Mouse (Mus musculus) hindbrain, embryonic 10.5 days (tissue): Measurements from ENCODE around the gene Nos3. TPM values are rescaled to one million over a fixed set of nuclear protein-coding genes. Genes with fewer than 3 reads are reported as not detected.

Experiments
- DNase-seq: peaks from one replicate; pipeline ENCODE4 v3.0.0-alpha.2; 2017; ENCODE audit warnings: low spot score
- H3K27ac ChIP-seq: fragments of 300-500 bp; sonication (generic); 2 replicates; pipeline ENCODE4 v1.5.1; 2016; ENCODE audit warnings: mild to moderate bottlenecking, moderate library complexity
- H3K27me3 ChIP-seq: fragments of 300-500 bp; sonication (generic); 2 replicates; pipeline ENCODE4 v1.6.1; 2016; ENCODE audit warnings: mild to moderate bottlenecking; ENCODE audit not compliant: poor library complexity, insufficient read depth, severe bottlenecking
- H3K36me3 ChIP-seq: fragments of 300-500 bp; sonication (generic); 2 replicates; pipeline ENCODE4 v1.6.1; 2016; ENCODE audit warnings: mild to moderate bottlenecking, moderate library complexity
- H3K4me1 ChIP-seq: fragments of 300-500 bp; sonication (generic); replicated peaks from 2 replicates; pipeline ENCODE4 v1.6.1; 2016; ENCODE audit warnings: mild to moderate bottlenecking
- H3K4me3 ChIP-seq: fragments of 300-500 bp; sonication (generic); 2 replicates; pipeline ENCODE4 v1.5.1; 2016; ENCODE audit warnings: mild to moderate bottlenecking, moderate library complexity
- H3K9me3 ChIP-seq: fragments of 300-500 bp; sonication (generic); 2 replicates; pipeline ENCODE4 v1.6.1; 2016; ENCODE audit warnings: mild to moderate bottlenecking, moderate library complexity
- WGBS: fragments of 180-500 bp; shearing (Covaris S2); methylation state at CpG from one replicate; pipeline ENCODE4 v1.1.7; 2016; 5-methylcytosine and 5-hydroxymethylcytosine counted together
- polyA plus RNA-seq: library from polyadenylated mRNA; unstranded; fragments of >200 nt; fragmentation: Nextera tagmentation; extraction: Ambion mirVana; gene quantifications from 2 replicates; pipeline ENCODE4 v1.2.1, GENCODE M21; 2016

The Nos3 gene
- polyA plus RNA-seq, 1 experiment from 2014 or later: 9.7 TPM

DNA sequence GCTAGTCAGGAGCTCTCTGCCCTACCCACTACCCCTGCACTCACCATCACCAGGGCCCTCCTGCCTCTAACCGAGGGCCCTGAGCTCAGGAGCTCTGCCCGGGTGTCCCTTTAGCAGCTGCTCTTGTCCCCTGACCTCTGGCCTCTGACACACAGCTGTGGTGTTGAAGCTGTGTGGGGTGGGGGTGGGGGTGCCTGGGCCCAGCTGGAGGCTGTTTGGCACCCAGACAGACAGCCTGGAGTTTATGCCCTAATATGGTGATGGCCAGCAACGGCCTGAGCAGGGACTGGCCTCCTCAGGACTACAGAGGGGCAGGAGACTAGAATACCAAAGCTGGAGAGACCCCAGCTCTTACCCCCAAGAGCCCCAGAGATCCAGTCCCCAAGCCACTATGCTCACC, 29.9 kb upstream of the Nos3 start:
- WGBS: 35% methylated on average over 3 of the region's 3 CpGs
- peaks cover 25% of the 10 kb centered on the region for H3K36me3 ChIP-seq
- H3K27me3 ChIP-seq: peaks cover 8% of the 10 kb centered on the region; the same call in 1 of the 2 replicates
- H3K9me3 ChIP-seq: no peaks in the 10 kb centered on the region
- H3K27ac ChIP-seq: peak overlapping the region; percentile 81
- peak; percentile 38 for DNase-seq
- H3K4me1 ChIP-seq: peaks cover 79% of the 10 kb centered on the region
- H3K4me3 ChIP-seq: no peak overlapping the region

DNA sequence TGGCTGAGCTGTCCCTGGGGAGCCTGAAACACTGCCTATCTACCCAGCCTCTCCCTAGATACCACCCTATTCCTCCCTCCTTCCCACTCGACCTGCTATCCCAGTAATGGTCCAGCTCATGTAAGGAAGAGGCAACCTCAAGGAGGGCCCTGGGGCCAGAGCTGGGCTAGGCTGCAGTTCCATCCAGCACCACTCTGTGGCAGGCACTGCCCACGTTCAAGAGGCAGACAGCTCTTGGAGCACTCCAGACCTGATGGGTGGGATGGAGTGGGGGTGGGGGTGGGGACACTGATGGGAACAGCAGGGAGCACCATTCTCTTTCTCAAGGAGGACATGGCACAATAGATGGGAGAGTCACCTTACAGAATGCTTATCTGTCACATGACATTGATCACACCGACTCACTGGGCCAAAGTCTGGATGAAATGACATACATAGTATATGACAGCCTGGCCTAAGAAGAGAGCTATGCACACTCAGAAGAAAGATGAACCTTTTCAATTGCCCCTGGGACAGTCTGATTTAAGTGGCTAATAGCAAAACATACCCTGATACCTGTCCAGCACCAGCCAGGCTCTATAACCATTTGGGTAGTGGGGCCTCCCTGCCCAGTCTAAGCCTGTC, 28.6 kb upstream of the Nos3 start:
- H3K9me3 ChIP-seq: no peaks in the 10 kb centered on the region
- DNase-seq: peak; percentile 78
- H3K27me3 ChIP-seq: no peaks in the 10 kb centered on the region
- peaks cover 18% of the 10 kb centered on the region for H3K36me3 ChIP-seq
- WGBS: 22% methylated on average over 3 of the region's 3 CpGs
- H3K27ac ChIP-seq: peak overlapping the region; percentile 81
- H3K4me1 ChIP-seq: peaks cover 69% of the 10 kb centered on the region
- no peak overlapping the region for H3K4me3 ChIP-seq

DNA sequence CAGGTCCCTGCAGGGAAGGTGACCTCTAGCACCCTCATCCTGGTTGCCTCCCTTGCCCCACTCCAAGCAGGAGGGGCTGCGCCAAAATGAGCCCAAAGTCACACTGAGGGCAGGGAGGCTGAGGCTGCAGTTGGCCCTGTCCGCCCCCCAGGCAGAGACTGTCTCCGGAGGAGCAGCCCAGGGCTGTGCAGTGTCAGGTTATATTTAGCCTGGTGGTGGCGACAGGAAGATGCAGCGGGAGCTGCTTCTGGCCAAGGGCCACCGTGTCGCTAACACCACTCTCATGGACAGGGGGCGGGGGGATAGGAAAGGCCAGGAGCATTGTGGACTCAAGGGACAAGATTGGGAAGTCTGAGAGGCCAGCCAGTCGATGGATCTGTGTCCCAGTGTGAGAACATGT, 27.2 kb upstream of the Nos3 start:
- Histone ChIP-seq H3K4me3 (no peak overlapping the region), H3K9me3 (no peaks in the 10 kb centered on the region), H3K36me3 (peaks cover 5% of the 10 kb centered on the region), H3K4me1 (peaks cover 75% of the 10 kb centered on the region), H3K27me3 (no peaks in the 10 kb centered on the region), H3K27ac (peak overlapping the region; percentile 81; the same call in 1 of the 2 replicates)
- WGBS: 37% methylated on average over 9 of the region's 9 CpGs
- peak; percentile 37 for DNase-seq

DNA sequence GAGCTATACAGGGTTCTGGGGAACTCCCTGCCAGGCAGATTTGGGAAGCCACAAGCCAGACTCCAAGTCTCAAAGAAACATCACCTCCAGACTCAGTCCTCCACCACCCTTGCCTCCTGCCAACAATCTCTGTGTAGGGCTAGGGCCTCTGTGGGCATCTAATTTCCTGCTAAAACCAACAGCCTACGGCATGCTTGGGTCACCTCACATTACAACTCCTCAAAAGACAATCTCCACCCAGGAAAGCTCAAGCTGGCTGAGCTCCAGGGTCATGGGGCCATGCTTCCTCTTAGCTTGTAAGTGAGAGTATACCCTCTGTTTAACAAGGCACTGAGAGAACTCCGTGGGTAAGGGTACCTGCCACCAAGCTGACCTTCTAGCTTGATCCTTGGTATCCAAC, 26.8 kb upstream of the Nos3 start:
- WGBS: 69% methylated on average over 2 of the region's 2 CpGs
- Histone ChIP-seq H3K27ac (peak overlapping the region; percentile 81), H3K9me3 (no peaks in the 10 kb centered on the region), H3K4me1 (peaks cover 79% of the 10 kb centered on the region), H3K27me3 (no peaks in the 10 kb centered on the region), H3K36me3 (peaks cover under 1% of the 10 kb centered on the region; the same call in 1 of the 2 replicates), H3K4me3 (no peak overlapping the region)
- DNase-seq: no peak

DNA sequence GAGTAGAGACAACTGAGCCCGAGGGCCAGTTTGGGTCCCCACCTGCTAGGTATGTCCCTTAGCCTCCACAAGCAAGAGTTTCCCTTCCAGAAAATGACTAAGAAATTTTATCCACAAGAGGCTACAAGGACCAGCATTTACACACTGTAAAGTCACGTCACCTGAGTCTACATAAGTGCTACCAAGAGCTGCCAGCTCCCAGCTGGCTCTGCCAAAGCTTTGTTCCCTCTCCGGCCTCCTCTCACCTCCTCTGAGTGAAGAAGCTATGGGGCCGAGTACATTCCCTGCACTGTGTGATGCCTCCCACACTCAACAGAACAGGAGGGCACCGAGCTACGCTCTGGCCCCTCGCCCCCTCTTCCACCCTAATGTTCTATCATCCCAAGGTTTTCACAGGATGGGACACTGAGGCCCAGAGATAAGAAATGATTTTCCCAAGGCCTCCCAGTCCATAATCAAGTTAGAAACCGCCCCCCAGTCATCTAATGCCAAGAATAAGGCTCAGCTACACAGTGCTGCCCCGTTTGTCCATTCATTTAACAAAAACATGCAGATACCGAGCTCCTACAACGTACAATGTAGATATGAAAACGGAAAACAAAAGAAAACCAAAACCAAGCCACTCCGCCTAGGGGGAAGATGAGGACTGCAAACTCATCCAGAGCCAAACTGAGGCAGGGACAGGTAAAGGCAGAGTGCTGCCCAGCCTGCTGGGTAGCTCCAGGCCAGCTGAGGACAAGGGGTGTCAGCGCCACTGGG, 22.2 kb upstream of the Nos3 start:
- DNase-seq: no peak
- Histone ChIP-seq H3K9me3 (no peaks in the 10 kb centered on the region), H3K4me3 (0 out of 2 replicates have a peak overlapping the region, but pooled peaks have one; percentile 36), H3K4me1 (peaks cover 74% of the 10 kb centered on the region), H3K27ac (peak overlapping the region; percentile 95), H3K27me3 (peaks cover 14% of the 10 kb centered on the region), H3K36me3 (0 out of 2 replicates have a peak, but pooled peaks cover 3% of the 10 kb centered on the region)
- WGBS: 76% methylated on average over 14 of the region's 14 CpGs

DNA sequence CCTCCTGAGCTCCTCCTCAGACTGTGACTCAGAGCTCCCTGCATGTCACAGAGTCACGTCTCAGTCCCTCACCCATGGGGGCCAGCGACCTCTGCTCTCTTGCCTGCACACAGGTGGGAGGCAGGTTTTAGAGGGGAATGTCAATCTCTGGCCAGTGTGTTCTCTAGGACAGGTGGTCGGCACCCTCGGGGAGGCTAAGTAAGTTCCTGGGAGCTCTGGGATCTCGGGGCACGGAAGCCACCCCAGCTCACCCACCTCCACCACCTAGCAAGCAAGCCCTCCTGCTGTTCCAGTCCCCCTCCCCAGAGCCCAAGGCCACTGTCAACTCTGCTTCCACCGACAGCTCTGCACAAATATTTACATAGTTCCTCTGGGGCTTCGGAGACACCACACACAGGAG, 21.6 kb upstream of the Nos3 start:
- peaks cover 74% of the 10 kb centered on the region for H3K4me1 ChIP-seq
- no peaks in the 10 kb centered on the region for H3K9me3 ChIP-seq
- 54% methylated on average over 8 of the region's 8 CpGs for WGBS
- DNase-seq: no peak
- peaks cover 20% of the 10 kb centered on the region for H3K27me3 ChIP-seq
- H3K4me3 ChIP-seq: 0 out of 2 replicates have a peak overlapping the region, but pooled peaks have one; percentile 36
- 0 out of 2 replicates have a peak, but pooled peaks cover 3% of the 10 kb centered on the region for H3K36me3 ChIP-seq
- peak overlapping the region; percentile 95 for H3K27ac ChIP-seq

DNA sequence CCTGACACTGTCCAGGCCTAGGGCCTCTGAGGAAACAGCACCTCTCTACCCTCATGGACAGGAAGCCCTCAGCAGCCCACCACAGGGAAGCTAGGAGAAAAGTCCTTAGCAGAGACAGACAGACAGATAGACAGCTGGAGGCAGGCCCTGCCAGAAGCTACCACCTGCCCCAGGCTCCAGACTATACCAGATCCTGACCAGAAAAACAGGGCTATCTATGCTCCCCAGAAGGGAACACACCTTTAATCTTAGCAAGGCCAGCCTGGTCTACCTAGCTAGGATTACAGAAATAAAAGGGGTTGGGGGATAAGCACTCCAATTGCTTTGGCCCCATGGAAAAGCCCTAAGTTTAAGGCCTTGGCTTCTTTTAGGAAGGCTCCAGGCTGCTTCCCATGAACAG, 21.2 kb upstream of the Nos3 start:
- DNase-seq: no peak

DNA sequence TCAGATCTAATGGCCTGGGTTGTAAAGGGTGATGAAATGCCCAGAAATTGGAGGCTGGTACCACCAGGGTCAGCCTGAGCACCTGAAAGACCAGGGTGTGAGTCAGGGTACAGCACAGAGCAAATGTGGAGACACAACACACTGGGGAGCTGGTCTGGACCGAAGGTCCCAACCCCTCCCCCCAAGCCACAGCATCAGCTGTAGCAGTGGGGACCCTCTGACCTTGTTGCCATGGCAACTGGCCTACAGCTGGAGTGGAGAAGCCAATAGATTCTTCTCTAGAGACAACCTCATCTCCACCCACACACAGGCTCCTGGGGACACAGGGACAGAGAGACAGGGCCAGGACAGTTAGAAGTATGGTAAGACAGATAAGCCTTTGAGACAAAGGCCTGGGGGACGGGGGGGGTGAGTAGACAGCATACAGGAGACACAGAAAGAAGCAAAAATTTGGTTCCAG, 20.6 kb upstream of the Nos3 start:
- peak; percentile 90 for DNase-seq
- no peaks in the 10 kb centered on the region for H3K9me3 ChIP-seq
- H3K27ac ChIP-seq: peak overlapping the region; percentile 95
- 6% methylated on average over 2 of the region's 2 CpGs for WGBS
- H3K4me3 ChIP-seq: peak overlapping the region; percentile 36
- H3K27me3 ChIP-seq: peaks cover 30% of the 10 kb centered on the region
- H3K36me3 ChIP-seq: 0 out of 2 replicates have a peak, but pooled peaks cover 3% of the 10 kb centered on the region
- H3K4me1 ChIP-seq: peaks cover 74% of the 10 kb centered on the region

More for the DNA sequence above, 21.2 kb upstream of the Nos3 start:
- H3K27me3 ChIP-seq: peaks cover 24% of the 10 kb centered on the region
- H3K9me3 ChIP-seq: no peaks in the 10 kb centered on the region
- H3K27ac ChIP-seq: peak overlapping the region; percentile 95
- peaks cover 74% of the 10 kb centered on the region for H3K4me1 ChIP-seq
- H3K36me3 ChIP-seq: 0 out of 2 replicates have a peak, but pooled peaks cover 3% of the 10 kb centered on the region
- peak overlapping the region; percentile 36; the same call in 1 of the 2 replicates for H3K4me3 ChIP-seq

DNA sequence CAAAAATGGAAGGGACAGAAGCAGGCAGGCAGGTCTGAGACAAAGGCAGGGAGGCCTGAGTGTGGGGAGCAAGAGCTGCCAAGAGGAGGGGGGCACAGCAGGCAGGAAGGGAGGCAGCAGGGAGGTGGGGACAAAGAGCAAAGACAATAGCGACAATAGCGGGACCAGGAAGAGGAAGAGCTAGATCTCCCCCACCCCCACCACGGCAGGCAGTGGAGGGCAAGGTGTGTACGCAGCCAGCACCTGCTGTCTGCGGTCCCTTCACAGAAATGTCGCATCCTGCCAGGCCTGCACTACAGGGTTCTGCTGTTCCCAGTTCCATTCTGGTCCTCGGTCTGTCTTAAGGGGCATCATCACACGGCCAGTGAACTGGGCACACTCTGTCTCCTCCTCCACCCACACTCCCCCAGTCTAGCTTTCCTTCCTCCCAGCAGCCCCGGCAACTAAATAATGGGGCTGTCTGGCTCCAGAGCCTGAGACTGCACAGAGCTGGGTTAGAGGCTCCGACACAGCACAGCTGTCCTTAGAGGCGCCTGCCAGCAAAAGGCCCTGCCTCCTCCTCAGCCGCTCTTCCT, 20.0 kb upstream of the Nos3 start:
- peaks cover 35% of the 10 kb centered on the region for H3K27me3 ChIP-seq
- H3K4me3 ChIP-seq: peak overlapping the region; percentile 36
- 10% methylated on average over 12 of the region's 12 CpGs for WGBS
- H3K27ac ChIP-seq: peak overlapping the region; percentile 95
- no peaks in the 10 kb centered on the region for H3K9me3 ChIP-seq
- 0 out of 2 replicates have a peak, but pooled peaks cover 3% of the 10 kb centered on the region for H3K36me3 ChIP-seq
- H3K4me1 ChIP-seq: peaks cover 75% of the 10 kb centered on the region
- peak; percentile 44 for DNase-seq

DNA sequence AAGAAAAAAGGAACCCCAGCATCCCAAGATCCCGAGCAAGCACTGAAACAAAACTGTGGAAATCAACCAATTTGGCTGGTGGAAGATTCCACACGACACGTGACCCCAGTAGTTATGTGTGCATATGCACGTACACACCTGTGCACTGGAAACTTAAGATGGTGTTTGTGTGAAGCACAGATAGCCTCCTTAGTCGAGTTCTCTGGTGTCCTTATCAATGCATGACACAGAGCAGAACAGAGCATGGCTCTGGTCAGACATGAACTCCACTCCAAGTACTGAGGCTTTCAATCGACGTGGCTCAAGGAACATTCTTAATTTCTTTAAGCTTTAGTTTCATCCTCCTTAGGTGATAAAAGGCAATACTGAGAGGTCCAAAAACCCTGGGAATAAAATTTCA, 18.3 kb upstream of the Nos3 start:
- 0 out of 2 replicates have a peak, but pooled peaks cover 3% of the 10 kb centered on the region for H3K36me3 ChIP-seq
- no peak overlapping the region for H3K27ac ChIP-seq
- no peak overlapping the region for H3K4me3 ChIP-seq
- 89% methylated on average over 7 of the region's 7 CpGs for WGBS
- H3K4me1 ChIP-seq: peaks cover 90% of the 10 kb centered on the region
- no peaks in the 10 kb centered on the region for H3K9me3 ChIP-seq
- no peak for DNase-seq
- peaks cover 52% of the 10 kb centered on the region for H3K27me3 ChIP-seq

DNA sequence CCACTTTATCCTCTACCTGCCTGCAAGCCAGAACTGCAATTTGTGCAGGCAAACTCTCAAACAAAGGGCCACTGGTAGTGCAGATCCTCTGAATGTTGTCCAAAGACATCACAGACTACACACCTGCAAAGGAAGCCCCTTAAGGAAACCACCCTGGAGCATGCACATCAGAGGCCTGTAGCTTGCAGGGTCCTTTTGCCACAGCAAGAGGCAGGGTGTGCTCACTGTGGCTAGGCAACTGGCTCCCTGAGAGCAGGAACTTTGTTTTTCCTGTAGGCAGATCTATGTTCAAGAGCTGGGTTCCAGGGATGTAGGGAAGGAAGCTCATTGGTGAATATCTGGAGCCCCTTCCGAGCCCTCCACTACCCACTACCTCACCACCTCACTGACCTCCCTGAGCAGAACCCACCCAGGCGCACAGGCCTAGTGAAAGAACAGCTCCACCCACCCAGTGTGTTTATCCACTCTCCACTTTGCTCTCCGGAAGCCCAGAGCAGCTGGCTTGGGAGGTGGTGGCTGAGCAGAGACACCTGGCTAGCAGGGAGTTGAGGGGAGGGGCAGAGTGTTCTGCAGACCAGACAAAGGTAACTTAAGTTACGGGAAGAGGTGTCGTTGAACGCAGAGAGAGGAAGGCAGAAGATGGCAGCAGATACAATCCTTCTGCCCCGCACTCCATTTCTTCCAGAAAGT, 17.3 kb upstream of the Nos3 start:
- H3K36me3 ChIP-seq: 0 out of 2 replicates have a peak, but pooled peaks cover 3% of the 10 kb centered on the region
- DNase-seq: no peak
- H3K27me3 ChIP-seq: peaks cover 54% of the 10 kb centered on the region
- 56% methylated on average over 7 of the region's 7 CpGs for WGBS
- peak overlapping the region; percentile 78 for H3K4me3 ChIP-seq
- no peaks in the 10 kb centered on the region for H3K9me3 ChIP-seq
- peaks cover 90% of the 10 kb centered on the region for H3K4me1 ChIP-seq
- H3K27ac ChIP-seq: 0 out of 2 replicates have a peak overlapping the region, but pooled peaks have one; percentile 36

DNA sequence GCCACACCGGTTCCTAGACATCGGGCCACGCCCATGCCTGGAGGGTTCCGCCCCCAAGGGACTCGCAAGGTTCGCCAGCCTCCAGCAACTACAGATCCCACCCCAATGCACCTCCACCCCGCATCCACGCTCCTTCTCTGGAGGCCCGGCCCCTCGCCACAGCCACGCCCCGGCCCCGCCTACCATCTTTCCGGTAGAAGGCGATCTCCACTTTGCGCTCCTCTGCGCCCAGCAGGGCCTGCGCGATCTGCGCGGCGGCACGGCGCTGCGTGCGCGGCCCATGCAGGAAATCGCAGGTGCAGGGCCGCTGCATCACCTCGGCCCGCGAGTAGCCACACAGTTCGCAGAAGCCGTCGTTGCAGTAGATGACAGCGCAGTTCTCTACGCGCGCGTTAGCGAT, 16.5 kb upstream of the Nos3 start:
- peaks cover 90% of the 10 kb centered on the region for H3K4me1 ChIP-seq
- H3K36me3 ChIP-seq: 0 out of 2 replicates have a peak, but pooled peaks cover 3% of the 10 kb centered on the region
- H3K4me3 ChIP-seq: peak overlapping the region; percentile 78
- H3K9me3 ChIP-seq: no peaks in the 10 kb centered on the region
- peaks cover 62% of the 10 kb centered on the region for H3K27me3 ChIP-seq
- peak overlapping the region; percentile 65 for H3K27ac ChIP-seq
- WGBS: under 1% methylated on average over 41 of the region's 41 CpGs
- DNase-seq: peak; percentile 72
